Mouse (Mus musculus) heart, embryonic 15.5 days (tissue): ENCODE measurements around the gene Cela3a. TPM values are rescaled to one million over a fixed set of nuclear protein-coding genes. Genes with fewer than 3 reads are reported as not detected.

Source experiments
- ATAC-seq: fragments of 200-750 bp; cut with Nextera tagmentation; replicated peaks from 2 replicates; pipeline ENCODE4 v1.8.0; 2017; ENCODE audit warnings: low read depth, moderate TSS enrichment; ENCODE audit not compliant: insufficient number of reproducible peaks, insufficient read depth, low FRiP score
- H3K27ac ChIP-seq: fragments of 300-500 bp; sonication (generic); 2 replicates; pipeline ENCODE4 v1.5.1; 2015; ENCODE audit warnings: mild to moderate bottlenecking, inconsistent platforms
- H3K27me3 ChIP-seq: fragments of 300-500 bp; sonication (generic); 2 replicates; pipeline ENCODE4 v1.6.1; 2015; ENCODE audit warnings: inconsistent platforms
- H3K36me3 ChIP-seq: fragments of 300-500 bp; sonication (generic); 2 replicates; pipeline ENCODE4 v1.6.1; 2015; ENCODE audit warnings: mild to moderate bottlenecking, inconsistent platforms
- H3K4me1 ChIP-seq: fragments of 300-500 bp; sonication (generic); replicated peaks from 2 replicates; pipeline ENCODE4 v1.6.1; 2015; ENCODE audit warnings: inconsistent platforms
- H3K4me2 ChIP-seq: fragments of 300-500 bp; sonication (generic); 2 replicates; pipeline ENCODE4 v1.6.1; 2015; ENCODE audit warnings: inconsistent platforms, mild to moderate bottlenecking, moderate library complexity
- H3K4me3 ChIP-seq: fragments of 300-500 bp; sonication (generic); 2 replicates; pipeline ENCODE4 v1.5.1; 2015; ENCODE audit warnings: mild to moderate bottlenecking, inconsistent platforms
- H3K9ac ChIP-seq: fragments of 300-500 bp; sonication (generic); 2 replicates; pipeline ENCODE4 v1.6.1; 2015; ENCODE audit warnings: mild to moderate bottlenecking, inconsistent platforms
- H3K9me3 ChIP-seq: fragments of 300-500 bp; sonication (generic); replicated peaks from 2 replicates; pipeline ENCODE4 v1.6.1; 2016; ENCODE audit warnings: inconsistent platforms
- WGBS: fragments of 180-500 bp; shearing (Covaris S2); methylation state at CpG from one replicate; pipeline ENCODE4 v1.1.7; 2015; ENCODE audit warnings: mixed read lengths; 5-methylcytosine and 5-hydroxymethylcytosine counted together
- polyA plus RNA-seq: library from polyadenylated mRNA; unstranded; fragments of >200 nt; fragmentation: Nextera tagmentation; extraction: Ambion mirVana; gene quantifications from 2 replicates; pipeline ENCODE4 v1.2.1, GENCODE M21; 2015

Cela3a gene
- polyA plus RNA-seq, 1 experiment from 2014 or later, result not detected

GRCm38 (mm10) chr4:137368198-137368597, 41.4 kb downstream of the Cela3a start:
- H3K4me1 ChIP-seq, result peaks cover 23% of the 10 kb centered on the region
- H3K9ac ChIP-seq, result no peak overlapping the region
- H3K9me3 ChIP-seq, result no peaks in the 10 kb centered on the region
- WGBS, result 25% methylated on average over 1 of the region's 1 CpGs
- peak overlapping the region; percentile 61 for H3K27ac ChIP-seq
- no peak for ATAC-seq
- no peaks in the 10 kb centered on the region for H3K36me3 ChIP-seq
- no peaks in the 10 kb centered on the region for H3K27me3 ChIP-seq
- no peak overlapping the region for H3K4me2 ChIP-seq
- no peak overlapping the region for H3K4me3 ChIP-seq

- WGBS, result 32% methylated on average over 5 of the region's 5 CpGs
- ATAC-seq, result peak; percentile 60; the same call in 1 of the 2 replicates
Measured at GRCm38 (mm10) chr4:137367275-137368088, 42.1 kb downstream of the Cela3a start.

GRCm38 (mm10) chr4:137366097-137366496, 43.5 kb downstream of the Cela3a start:
- no peaks in the 10 kb centered on the region for H3K9me3 ChIP-seq
- ATAC-seq, result no peak
- no peak overlapping the region for H3K9ac ChIP-seq
- no peak overlapping the region for H3K4me3 ChIP-seq
- whole genome bisulfite sequencing, result 78% methylated on average over 4 of the region's 4 CpGs
- H3K4me2 ChIP-seq, result no peak overlapping the region
- H3K36me3 ChIP-seq, result no peaks in the 10 kb centered on the region
- no peak overlapping the region for H3K27ac ChIP-seq
- H3K27me3 ChIP-seq, result no peaks in the 10 kb centered on the region
- H3K4me1 ChIP-seq, result peaks cover 23% of the 10 kb centered on the region

More at GRCm38 (mm10) chr4:137367275-137368088, 42.1 kb downstream of the Cela3a start:
- no peak overlapping the region for H3K4me2 ChIP-seq
- H3K36me3 ChIP-seq, result no peaks in the 10 kb centered on the region
- H3K4me3 ChIP-seq, result no peak overlapping the region
- no peak overlapping the region for H3K9ac ChIP-seq
- H3K27me3 ChIP-seq, result no peaks in the 10 kb centered on the region
- peaks cover 23% of the 10 kb centered on the region for H3K4me1 ChIP-seq
- H3K27ac ChIP-seq, result peak overlapping the region; percentile 61
- H3K9me3 ChIP-seq, result no peaks in the 10 kb centered on the region

- H3K36me3 ChIP-seq, result no peaks in the 10 kb centered on the region
- no peak overlapping the region for H3K4me2 ChIP-seq
- peaks cover 20% of the 10 kb centered on the region for H3K4me1 ChIP-seq
- no peak for ATAC-seq
- no peaks in the 10 kb centered on the region for H3K9me3 ChIP-seq
- no peak overlapping the region for H3K4me3 ChIP-seq
- no peaks in the 10 kb centered on the region for H3K27me3 ChIP-seq
- H3K27ac ChIP-seq, result no peak overlapping the region
- H3K9ac ChIP-seq, result no peak overlapping the region
- WGBS, result 72% methylated on average over 19 of the region's 19 CpGs
Measured at GRCm38 (mm10) chr4:137365356-137366062, 44.1 kb downstream of the Cela3a start.

DNA sequence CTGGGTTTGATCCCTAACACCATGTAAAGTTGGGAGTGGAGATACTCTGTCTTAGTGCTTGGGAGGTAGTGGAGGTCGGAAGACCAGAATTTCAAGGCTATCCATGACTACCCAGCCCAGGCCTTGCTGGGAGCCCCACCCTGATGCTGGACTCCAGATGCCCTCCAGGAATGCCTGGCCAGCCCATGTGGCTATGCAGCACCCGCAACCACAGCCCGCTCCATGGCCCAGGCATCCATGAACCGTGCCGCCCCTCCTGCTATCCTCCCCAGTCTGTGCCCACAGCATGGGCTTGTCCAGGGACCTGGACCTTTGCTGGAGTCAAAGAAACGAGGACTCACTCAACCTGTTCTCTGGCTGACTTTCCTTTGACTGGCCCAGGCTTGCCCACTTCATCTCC, 44.8 kb downstream of the Cela3a start:
- ATAC-seq, result no peak
- H3K4me1 ChIP-seq, result peaks cover 13% of the 10 kb centered on the region
- H3K27me3 ChIP-seq, result no peaks in the 10 kb centered on the region
- 84% methylated on average over 6 of the region's 6 CpGs for whole genome bisulfite sequencing
- H3K36me3 ChIP-seq, result no peaks in the 10 kb centered on the region
- H3K4me3 ChIP-seq, result no peak overlapping the region
- no peaks in the 10 kb centered on the region for H3K9me3 ChIP-seq
- H3K9ac ChIP-seq, result no peak overlapping the region
- no peak overlapping the region for H3K4me2 ChIP-seq
- no peak overlapping the region for H3K27ac ChIP-seq

GRCm38 (mm10) chr4:137360996-137361395, 48.6 kb downstream of the Cela3a start:
- Histone ChIP-seq H3K4me1 (peaks cover 15% of the 10 kb centered on the region), H3K9ac (no peak overlapping the region), H3K27me3 (no peaks in the 10 kb centered on the region), H3K9me3 (no peaks in the 10 kb centered on the region), H3K4me3 (no peak overlapping the region), H3K4me2 (no peak overlapping the region), H3K36me3 (no peaks in the 10 kb centered on the region), H3K27ac (no peak overlapping the region)
- 64% methylated on average over 3 of the region's 3 CpGs for WGBS
- no peak for ATAC-seq

- WGBS, result 37% methylated on average over 14 of the region's 14 CpGs
- 0 out of 2 replicates have a peak overlapping the region, but pooled peaks have one; percentile 16 for H3K9ac ChIP-seq
- no peaks in the 10 kb centered on the region for H3K27me3 ChIP-seq
- H3K4me1 ChIP-seq, result peaks cover 32% of the 10 kb centered on the region
- H3K9me3 ChIP-seq, result no peaks in the 10 kb centered on the region
- H3K36me3 ChIP-seq, result no peaks in the 10 kb centered on the region
- H3K27ac ChIP-seq, result peak overlapping the region; percentile 58
- ATAC-seq, result no peak
- 0 out of 2 replicates have a peak overlapping the region, but pooled peaks have one; percentile 4 for H3K4me3 ChIP-seq
- H3K4me2 ChIP-seq, result peak overlapping the region; percentile 68
Measured at GRCm38 (mm10) chr4:137358291-137359002, 51.1 kb downstream of the Cela3a start.

GRCm38 (mm10) chr4:137357517-137358254, 51.9 kb downstream of the Cela3a start, which contains the start of gene Cdc42:
Gene Cdc42 (minus strand): TSS chr4:137357720.
- 0% methylated on average over 31 of the region's 44 CpGs for WGBS
- H3K9me3 ChIP-seq, result no peaks in the 10 kb centered on the region
- peak within 1 kb of the TSS; percentile 97 for H3K27ac ChIP-seq
- ATAC-seq, result peak; percentile 96
- peak within 1 kb of the TSS; percentile 99 for H3K9ac ChIP-seq
- H3K4me2 ChIP-seq, result peak within 1 kb of the TSS; percentile 68
- no peaks in the 10 kb centered on the region for H3K27me3 ChIP-seq
- no peaks in the 10 kb centered on the region for H3K36me3 ChIP-seq
- H3K4me3 ChIP-seq, result peak within 1 kb of the TSS; percentile 80
- peaks cover 40% of the 10 kb centered on the region for H3K4me1 ChIP-seq

- Histone ChIP-seq H3K27ac (peak overlapping the region; percentile 97), H3K4me2 (peak overlapping the region; percentile 68), H3K9me3 (no peaks in the 10 kb centered on the region), H3K9ac (peak overlapping the region; percentile 99), H3K27me3 (no peaks in the 10 kb centered on the region), H3K4me1 (peaks cover 43% of the 10 kb centered on the region), H3K4me3 (peak overlapping the region; percentile 80), H3K36me3 (no peaks in the 10 kb centered on the region)
- WGBS, result 0% methylated on average over 34 of the region's 90 CpGs
- ATAC-seq, result peak; percentile 76
Measured at GRCm38 (mm10) chr4:137356674-137357510, 52.7 kb downstream of the Cela3a start.
